Mouse (Mus musculus) olfactory bulb, adult 2 months (tissue): ENCODE measurements around the gene Pced1a. TPM values are rescaled to one million over a fixed set of nuclear protein-coding genes. Genes with fewer than 3 reads are reported as not detected.

Experiments
- H3K27ac ChIP-seq: fragments of 200-500 bp; 2 replicates; pipeline ENCODE4 v1.5.1; 2012; ENCODE audit warnings: low read depth, low read length; ENCODE audit not compliant: insufficient read depth
- H3K4me1 ChIP-seq: fragments of 200-500 bp; 2 replicates; pipeline ENCODE4 v1.6.1; 2012; ENCODE audit warnings: low read length; ENCODE audit not compliant: control insufficient read depth, insufficient read depth
- H3K4me3 ChIP-seq: fragments of 200-500 bp; 2 replicates; pipeline ENCODE4 v1.5.1; 2012; ENCODE audit warnings: mild to moderate bottlenecking, low read depth, low read length, moderate library complexity; ENCODE audit not compliant: insufficient read depth
- CTCF ChIP-seq: fragments of 200-500 bp; IDR thresholded peaks from 2 replicates; pipeline ENCODE4 v1.5.1; 2012; ENCODE audit warnings: low read depth, mild to moderate bottlenecking, low read length, moderate library complexity; ENCODE audit not compliant: insufficient read depth
- POLR2A ChIP-seq: fragments of 200-500 bp; IDR thresholded peaks from 2 replicates; pipeline ENCODE4 v1.6.1; 2012; ENCODE audit warnings: mild to moderate bottlenecking, low read depth, low read length, moderate library complexity; ENCODE audit not compliant: insufficient read depth
- WGBS: fragments of 180-500 bp; shearing (Covaris S2); methylation state at CpG from one replicate; pipeline ENCODE4 v1.1.7; 2018; 5-methylcytosine and 5-hydroxymethylcytosine counted together
- polyA plus RNA-seq: library from polyadenylated mRNA; stranded (reverse); fragments of >200 nt; gene quantifications from 2 replicates; pipeline ENCODE4 v1.2.4, GENCODE M21; 2012; ENCODE audit warnings: low replicate concordance; ENCODE audit not compliant: missing spikeins, insufficient read depth, insufficient read length

Pced1a gene
- not detected in 2 replicates for polyA plus RNA-seq

DNA sequence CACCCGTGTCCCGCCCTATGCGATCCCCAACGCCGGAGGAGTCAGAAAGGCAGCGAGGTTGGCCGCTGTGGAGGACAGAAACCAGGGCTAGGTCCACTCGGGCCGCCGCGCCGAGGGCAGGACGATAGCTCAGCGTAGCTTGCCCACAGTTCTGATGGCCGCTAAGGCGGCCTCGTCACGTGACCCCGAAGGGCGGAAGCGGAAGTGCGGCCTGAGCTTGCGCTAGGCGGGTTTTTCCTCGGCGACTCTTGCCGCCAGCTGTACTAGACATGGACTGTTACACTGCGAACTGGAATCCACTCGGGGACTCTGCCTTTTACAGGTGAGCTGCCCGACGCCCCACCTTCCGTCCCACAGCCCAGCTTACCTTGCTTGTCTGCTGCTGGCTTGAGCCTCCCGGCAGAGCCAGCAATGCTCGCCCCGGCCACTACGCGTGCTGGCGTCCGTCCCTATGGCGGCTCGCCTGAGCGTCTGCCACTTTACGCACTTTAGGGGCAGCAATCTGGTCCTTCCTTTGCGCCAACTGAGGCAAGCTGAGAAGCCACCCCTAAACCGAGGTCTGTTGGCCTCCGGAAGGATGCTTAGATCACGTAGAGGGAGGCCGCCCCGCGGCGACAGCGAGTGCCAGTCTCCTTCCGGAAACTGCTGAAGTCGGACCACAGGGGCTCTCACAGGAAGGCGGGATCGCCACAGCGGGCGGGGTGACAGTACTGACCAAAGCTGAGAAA, at the start of gene Pced1a, which contains the start of gene Vps16:
Gene Pced1a (minus strand): TSS at position 576 of the 728 bp plus-strand sequence.
Gene Vps16 (plus strand): TSS at position 214 of the 728 bp plus-strand sequence.
- Histone ChIP-seq H3K4me1 (peaks cover 12% of the 10 kb centered on the region), H3K27ac (peak within 1 kb of the TSS; percentile 79), H3K4me3 (peak within 1 kb of the TSS; percentile 81)
- under 1% methylated on average over 58 of the region's 58 CpGs for WGBS
- TF ChIP-seq POLR2A (peak; percentile 60), CTCF (peak; percentile 70; the same call in 1 of the 2 replicates)

DNA sequence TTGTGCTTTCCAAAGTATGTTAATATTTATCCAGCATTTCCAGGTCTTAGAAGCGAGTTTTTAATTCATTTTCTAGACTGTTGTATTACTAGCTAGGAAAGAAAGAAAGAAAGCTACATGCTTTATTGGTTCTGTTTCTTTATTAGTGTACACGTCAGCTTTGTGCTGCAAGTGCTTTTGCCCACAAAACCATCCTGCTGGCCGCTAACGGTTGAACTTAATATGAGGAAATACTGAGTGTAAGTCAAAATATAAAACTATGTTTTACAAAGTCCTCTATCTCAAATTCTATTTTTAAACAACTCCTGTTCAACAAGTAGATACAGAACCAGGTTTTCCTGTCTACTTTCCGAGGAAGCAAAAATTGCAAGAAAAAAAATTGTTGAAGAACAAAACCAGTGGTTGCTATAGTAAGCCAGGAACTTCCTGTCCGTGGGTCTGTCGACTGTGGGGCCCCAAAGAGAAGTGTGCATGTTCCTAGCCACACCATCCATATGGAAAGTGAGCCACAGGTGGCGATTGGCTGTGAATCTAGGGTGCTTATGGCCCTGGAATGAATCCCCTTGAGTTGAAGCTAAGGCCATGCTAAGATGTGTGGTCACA, 48.5 kb upstream of the Pced1a start:
- TF ChIP-seq CTCF (no peak), POLR2A (no peak)
- WGBS = 52% methylated on average over 8 of the region's 8 CpGs
- H3K27ac ChIP-seq = no peak overlapping the region
- peaks cover 10% of the 10 kb centered on the region for H3K4me1 ChIP-seq
- H3K4me3 ChIP-seq = no peak overlapping the region

DNA sequence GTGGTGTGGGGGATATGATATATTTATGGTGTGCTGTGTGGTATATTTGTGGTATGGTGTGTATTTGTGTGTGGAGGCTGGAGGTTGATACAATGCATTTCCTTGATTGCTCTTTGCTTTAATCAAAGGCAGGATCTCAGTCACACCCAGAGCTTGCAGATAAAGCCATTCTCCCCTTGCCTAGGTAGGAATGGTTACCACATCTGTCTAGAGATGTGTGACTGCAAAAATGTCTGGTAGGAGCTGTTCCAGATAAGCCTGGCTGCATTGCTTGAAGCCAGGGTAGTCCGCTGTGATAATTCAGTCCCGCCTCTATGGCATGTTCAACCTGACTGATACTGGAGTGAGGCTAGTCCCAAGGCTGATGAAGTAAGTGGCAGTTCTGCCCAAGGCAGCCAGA, 45.4 kb upstream of the Pced1a start:
- 41% methylated on average over 2 of the region's 2 CpGs for WGBS

DNA sequence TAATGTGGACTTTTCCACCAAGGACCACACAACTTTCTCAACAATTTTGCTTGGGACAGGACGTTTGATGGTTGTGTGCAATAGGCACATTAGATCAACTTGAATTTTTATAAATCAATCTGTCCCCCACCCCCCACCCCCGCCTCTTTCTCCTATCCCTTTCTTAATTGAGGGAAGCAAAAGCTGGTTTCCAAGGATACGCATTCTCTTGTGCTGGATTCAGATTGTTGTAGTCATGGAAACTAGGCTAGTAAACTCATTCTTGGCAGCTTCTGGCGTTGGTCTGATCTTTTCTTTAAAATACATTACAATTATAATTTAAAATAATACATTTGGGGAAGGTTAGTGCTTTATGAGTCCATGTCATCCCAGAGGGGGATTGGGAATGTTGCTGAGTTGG, 44.9 kb upstream of the Pced1a start:
- TF ChIP-seq POLR2A (no peak), CTCF (no peak)
- Histone ChIP-seq H3K4me3 (no peak overlapping the region), H3K27ac (no peak overlapping the region), H3K4me1 (peaks cover 5% of the 10 kb centered on the region; the same call in 1 of the 2 replicates)
- WGBS = 17% methylated on average over 4 of the region's 4 CpGs

More for the DNA sequence above, 45.4 kb upstream of the Pced1a start:
- no peak for TF ChIP-seq POLR2A
- no peak for TF ChIP-seq CTCF
- Histone ChIP-seq H3K4me3 (no peak overlapping the region), H3K27ac (peak overlapping the region; percentile 72), H3K4me1 (peaks cover 6% of the 10 kb centered on the region)

DNA sequence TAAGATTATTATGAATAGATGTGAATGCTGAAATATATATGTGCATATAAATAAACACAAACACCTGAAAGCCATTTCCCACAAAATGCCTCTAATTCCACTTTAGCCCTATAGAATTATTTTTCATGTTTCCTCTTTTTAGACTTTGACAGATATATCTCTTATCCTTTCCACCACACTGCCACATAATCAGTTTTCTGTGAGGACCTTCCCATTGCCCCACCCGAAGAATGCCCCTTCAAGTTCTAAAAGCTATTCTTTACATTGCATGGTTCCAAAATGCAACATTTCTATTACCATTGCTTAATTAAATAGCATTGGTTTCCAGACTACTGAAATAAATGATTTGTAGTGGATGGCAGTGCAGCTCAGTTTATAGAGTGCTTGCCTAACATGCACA, 41.9 kb upstream of the Pced1a start:
- Histone ChIP-seq H3K4me3 (no peak overlapping the region), H3K27ac (no peak overlapping the region), H3K4me1 (peaks cover 5% of the 10 kb centered on the region; the same call in 1 of the 2 replicates)
- no peak for TF ChIP-seq POLR2A
- TF ChIP-seq CTCF = no peak
- WGBS = 81% methylated on average over 1 of the region's 1 CpGs

DNA sequence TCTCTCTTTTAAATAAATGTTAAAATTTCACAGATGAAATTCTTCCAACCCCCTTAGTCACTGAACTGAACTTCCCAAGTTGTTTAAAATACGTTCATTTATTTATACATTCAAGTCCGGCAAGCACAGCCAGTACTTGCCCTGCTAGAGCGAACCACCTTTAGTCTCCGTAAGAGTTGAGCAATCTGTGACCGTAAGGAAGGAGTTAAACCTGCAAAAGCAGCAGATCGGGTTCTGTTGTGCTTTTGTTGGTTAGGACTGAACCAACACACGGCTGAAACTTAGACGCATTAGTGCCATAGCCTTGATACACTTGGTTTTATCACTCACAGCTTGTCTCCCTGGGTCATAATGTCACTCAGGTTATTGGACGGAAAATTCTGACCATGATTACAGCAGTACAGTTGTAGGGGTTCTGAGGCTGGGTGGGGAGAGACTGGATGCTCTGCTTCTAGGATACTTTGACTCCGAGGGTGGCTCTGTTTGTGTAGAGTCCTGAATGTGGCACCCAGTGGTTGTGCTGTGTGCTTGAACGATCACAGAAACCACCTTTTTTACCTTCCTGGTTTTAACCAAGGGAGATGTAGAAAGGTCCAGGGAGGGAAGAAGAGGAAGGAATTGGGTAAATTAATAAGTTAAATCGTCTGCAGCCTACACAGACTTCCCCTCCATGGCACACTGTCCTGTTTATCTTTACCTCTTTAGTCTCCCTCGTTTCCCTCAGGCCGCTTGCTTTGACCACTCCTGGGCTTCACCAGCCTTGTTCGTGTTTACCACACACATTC, 37.0 kb upstream of the Pced1a start:
- Histone ChIP-seq H3K4me1 (peaks cover 11% of the 10 kb centered on the region), H3K27ac (no peak overlapping the region), H3K4me3 (no peak overlapping the region)
- 58% methylated on average over 15 of the region's 15 CpGs for WGBS
- TF ChIP-seq CTCF (no peak), POLR2A (no peak)

DNA sequence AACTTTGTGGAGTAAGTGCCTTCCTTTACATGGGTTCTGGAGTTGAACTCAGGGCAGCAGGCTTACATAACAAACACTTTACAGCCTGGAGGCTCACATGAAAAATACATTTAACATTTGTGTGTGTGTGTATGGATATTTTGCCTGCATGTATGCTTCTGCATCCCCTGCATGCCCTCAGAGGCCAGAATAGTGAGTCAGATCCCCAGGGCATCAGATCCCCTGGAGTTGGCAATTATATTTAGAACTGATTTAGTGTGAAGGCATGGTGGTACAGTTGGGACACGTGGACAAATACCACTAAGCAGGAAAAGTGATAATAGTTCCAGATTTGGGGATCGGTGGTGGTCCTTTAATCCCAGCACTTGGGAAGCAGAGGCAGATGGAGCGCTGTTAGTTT, 35.1 kb upstream of the Pced1a start:
- H3K27ac ChIP-seq = no peak overlapping the region
- H3K4me1 ChIP-seq = peaks cover 18% of the 10 kb centered on the region
- WGBS = 80% methylated on average over 3 of the region's 3 CpGs
- TF ChIP-seq POLR2A (no peak), CTCF (no peak)
- no peak overlapping the region for H3K4me3 ChIP-seq

DNA sequence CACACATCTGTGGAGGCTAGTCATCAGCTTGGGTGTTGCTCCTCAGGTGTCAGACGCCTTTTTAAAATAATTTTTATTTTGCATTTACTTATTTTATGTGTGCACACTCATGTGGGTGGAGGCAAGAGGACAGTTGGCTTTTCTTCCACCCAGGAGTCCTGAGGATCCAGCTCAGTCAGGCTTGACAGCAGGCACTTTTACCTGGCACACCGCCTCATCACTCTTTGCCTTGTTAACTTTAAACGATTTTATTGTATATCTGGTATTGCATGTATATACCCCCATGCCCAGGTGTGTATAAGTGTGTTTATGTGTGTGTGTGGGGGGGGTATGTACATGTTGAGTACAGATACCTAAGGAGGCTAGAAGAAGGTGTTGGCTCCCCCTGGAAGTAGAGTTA, 33.4 kb upstream of the Pced1a start:
- no peak overlapping the region for H3K27ac ChIP-seq
- WGBS = 89% methylated on average over 3 of the region's 3 CpGs
- peaks cover 23% of the 10 kb centered on the region for H3K4me1 ChIP-seq
- no peak overlapping the region for H3K4me3 ChIP-seq
- TF ChIP-seq CTCF (no peak), POLR2A (no peak)

DNA sequence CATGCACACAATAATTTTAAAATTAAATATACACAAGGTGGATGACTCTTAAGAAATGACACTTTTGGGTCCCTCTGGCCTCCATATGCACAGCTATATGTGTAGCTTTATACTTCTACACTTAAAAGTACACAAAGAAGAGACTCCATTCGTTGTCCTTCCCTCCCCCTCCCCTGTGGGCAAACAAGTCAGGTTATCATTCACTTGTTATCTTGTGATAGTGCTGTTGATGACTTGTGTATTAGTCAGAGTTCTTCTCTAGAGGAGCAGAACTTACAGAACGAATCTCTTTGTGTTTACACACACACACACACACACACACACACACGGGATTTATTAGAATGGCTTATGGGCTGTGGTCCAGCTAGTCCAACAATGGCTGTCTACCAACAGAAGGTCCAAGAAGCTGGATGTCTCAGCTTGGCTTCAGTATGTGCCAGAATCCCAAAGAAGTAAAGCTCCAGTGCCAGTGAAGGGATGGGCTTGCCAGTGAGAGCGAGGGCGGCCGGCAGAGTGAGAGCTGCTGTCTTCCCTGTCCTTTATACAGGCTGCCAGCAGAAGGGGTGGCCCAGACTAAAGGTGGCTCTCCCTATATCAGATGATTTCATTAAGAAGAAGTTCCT, 30.4 kb upstream of the Pced1a start:
- H3K4me3 ChIP-seq = no peak overlapping the region
- 40% methylated on average over 6 of the region's 6 CpGs for WGBS
- TF ChIP-seq POLR2A (no peak), CTCF (no peak)
- H3K27ac ChIP-seq = no peak overlapping the region
- peaks cover 23% of the 10 kb centered on the region for H3K4me1 ChIP-seq
